8 mouse cellular contexts compared by ENCODE assay signal in the genomic region with DNA sequence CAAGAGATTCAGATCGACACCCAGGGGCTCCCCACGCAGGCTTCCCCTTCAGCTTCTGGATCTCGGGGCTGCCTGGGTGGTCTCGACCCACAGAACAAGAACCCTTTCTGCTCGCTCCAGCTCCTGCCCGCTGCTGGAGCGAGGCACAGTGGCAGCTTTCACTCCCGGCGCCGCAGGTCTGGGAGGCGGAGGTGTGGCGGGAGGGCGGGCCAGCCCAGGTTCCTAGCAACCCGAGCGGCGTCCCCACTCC. TPM values are rescaled to one million over a fixed set of nuclear protein-coding genes. Genes with fewer than 3 reads are reported as not detected.
DNase-seq lines count a peak whose midpoint lies in the region; ATAC-seq and TF ChIP-seq lines count a peak whose summit lies in the region.

No protein-coding gene starts in this region.

- peak overlapping the region; percentile 89 for H3K4me2 ChIP-seq in forebrain, embryonic 14.5 days (ENCODE audit: low read length)
- peak overlapping the region; percentile 99 for H3K4me2 ChIP-seq in liver, embryonic 12.5 days
- H3K4me2 ChIP-seq in neural tube, embryonic 15.5 days: peak overlapping the region; percentile 86

- no peaks in the 10 kb centered on the region for H3K9me3 ChIP-seq in forebrain, embryonic 14.5 days (replicated peaks; ENCODE audit: control insufficient read depth, low read length)
- H3K9me3 ChIP-seq in liver, embryonic 12.5 days (replicated peaks): no peaks in the 10 kb centered on the region
- H3K9me3 ChIP-seq in neural tube, embryonic 15.5 days (replicated peaks): no peaks in the 10 kb centered on the region

- 0 out of 2 replicates have a peak, but pooled peaks cover 9% of the 10 kb centered on the region for H3K27me3 ChIP-seq in forebrain, embryonic 14.5 days (replicated peaks; ENCODE audit: control insufficient read depth, insufficient read depth, low read length)
- H3K27me3 ChIP-seq in liver, embryonic 12.5 days (replicated peaks): peaks cover 57% of the 10 kb centered on the region
- no peaks in the 10 kb centered on the region for H3K27me3 ChIP-seq in neural tube, embryonic 15.5 days (replicated peaks)

- H3K4me1 ChIP-seq in bone marrow, adult 2 months (ENCODE audit: control insufficient read depth, insufficient read depth, low read length): peaks cover 6% of the 10 kb centered on the region
- peaks cover 34% of the 10 kb centered on the region for H3K4me1 ChIP-seq in forebrain, embryonic 14.5 days (ENCODE audit: control insufficient read depth, insufficient read depth, low read length)
- H3K4me1 ChIP-seq in liver, embryonic 12.5 days: peaks cover 34% of the 10 kb centered on the region
- peaks cover 55% of the 10 kb centered on the region for H3K4me1 ChIP-seq in neural tube, embryonic 15.5 days

- H3K36me3 ChIP-seq in forebrain, embryonic 14.5 days (ENCODE audit: control insufficient read depth, insufficient read depth, low read length): no peaks in the 10 kb centered on the region
- H3K36me3 ChIP-seq in liver, embryonic 12.5 days: no peaks in the 10 kb centered on the region
- H3K36me3 ChIP-seq in neural tube, embryonic 15.5 days: no peaks in the 10 kb centered on the region

- H3K27ac ChIP-seq in layer of hippocampus, adult 2 months: peak overlapping the region; percentile 97
- peak overlapping the region; percentile 98 for H3K27ac ChIP-seq in bone marrow, adult 2 months (ENCODE audit: control insufficient read depth, insufficient read depth, low read depth, low read length, poor library complexity)
- peak overlapping the region; percentile 88 for H3K27ac ChIP-seq in forebrain, embryonic 14.5 days (ENCODE audit: low read depth, low read length)
- H3K27ac ChIP-seq in liver, embryonic 12.5 days: peak overlapping the region; percentile 66; the same call in 1 of the 2 replicates
- peak overlapping the region; percentile 90 for H3K27ac ChIP-seq in neural tube, embryonic 15.5 days (replicated peaks)

- peak overlapping the region; percentile 73 for H3K4me3 ChIP-seq in layer of hippocampus, adult 2 months
- H3K4me3 ChIP-seq in bone marrow, adult 2 months (replicated peaks; ENCODE audit: control insufficient read depth, low read depth, low read length): peak overlapping the region; percentile 88
- H3K4me3 ChIP-seq in forebrain, embryonic 14.5 days (ENCODE audit: low read depth, low read length): peak overlapping the region; percentile 67
- peak overlapping the region; percentile 76 for H3K4me3 ChIP-seq in liver, embryonic 12.5 days
- peak overlapping the region; percentile 84 for H3K4me3 ChIP-seq in neural tube, embryonic 15.5 days (replicated peaks)

- no peak for TF ChIP-seq POLR2A in bone marrow, adult 2 months (IDR thresholded peaks at IDR 0.05; ENCODE audit: borderline replicate concordance, control insufficient read depth, low read depth, low read length)

- under 1% methylated on average over 16 of the region's 16 CpGs for WGBS in bone marrow, adult 2 months
- WGBS in forebrain, embryonic 14.5 days: under 1% methylated on average over 16 of the region's 16 CpGs
- under 1% methylated on average over 16 of the region's 16 CpGs for WGBS in liver, embryonic 12.5 days (ENCODE audit: insufficient replicate concordance)
- 0% methylated on average over 16 of the region's 16 CpGs for WGBS in neural tube, embryonic 15.5 days

- no peak for TF ChIP-seq CTCF in layer of hippocampus, adult 2 months (conservative IDR thresholded peaks at IDR 0.05)
- no peak for TF ChIP-seq CTCF in bone marrow, adult 2 months (IDR thresholded peaks at IDR 0.05; ENCODE audit: control insufficient read depth, insufficient read depth, low read length)

- H3K9ac ChIP-seq in forebrain, embryonic 14.5 days (ENCODE audit: low read length): peak overlapping the region; percentile 86
- peak overlapping the region; percentile 79 for H3K9ac ChIP-seq in liver, embryonic 12.5 days
- H3K9ac ChIP-seq in neural tube, embryonic 15.5 days (replicated peaks): peak overlapping the region; percentile 90

- DNase-seq in layer of hippocampus, adult 2 months (ENCODE audit: low spot score in 2 of 2): no peak
- no peak for DNase-seq in layer of hippocampus, adult 11-12 months (ENCODE audit: low spot score)
- DNase-seq in forebrain, embryonic 14.5 days (ENCODE audit: low spot score): peak; percentile 46
- no peak for DNase-seq in layer of hippocampus, adult 9-10 months (ENCODE audit: low spot score)
- no peak for DNase-seq in cerebellum, adult 11 months

- ATAC-seq in forebrain, embryonic 14.5 days: peak; percentile 57; the same call in 1 of the 2 replicates
- ATAC-seq in liver, embryonic 12.5 days: peak; percentile 50
- ATAC-seq in neural tube, embryonic 15.5 days (ENCODE audit: low FRiP score): peak; percentile 69; the same call in 1 of the 2 replicates

RNA-seq across cellular contexts. Expression of gene Nin, which starts 2.5 kb away (rescaled TPM):
- 10 to 100 TPM; 61.9 to 79.5 TPM for total RNA-seq in layer of hippocampus, adult 2 months (2021)
- 19.3 and 28.5 TPM in 2 replicates for polyA plus RNA-seq in bone marrow, adult 2 months (2011; ENCODE audit: insufficient read depth, insufficient read length, low replicate concordance, missing spikeins)
- 14.8 and 26.9 TPM in 2 replicates for polyA plus RNA-seq in forebrain, embryonic 14.5 days (2014; fragmentation: Nextera tagmentation; extraction: Ambion mirVana)
- 4.0 and 4.4 TPM in 2 replicates for polyA plus RNA-seq in liver, embryonic 12.5 days (2016; fragmentation: Nextera tagmentation; extraction: Ambion mirVana)
- polyA plus RNA-seq in neural tube, embryonic 15.5 days (2015; fragmentation: Nextera tagmentation; extraction: Ambion mirVana): 9.1 and 10.6 TPM in 2 replicates

RNA-seq across cellular contexts. Expression of gene Abhd12b, which starts 42.9 kb away (rescaled TPM):
- total RNA-seq in layer of hippocampus, adult 2 months (2021): not detected
- polyA plus RNA-seq in bone marrow, adult 2 months (2011; ENCODE audit: insufficient read depth, insufficient read length, low replicate concordance, missing spikeins): 1.6 TPM in 1 of 2 replicates, not detected in the other
- polyA plus RNA-seq in forebrain, embryonic 14.5 days (2014; fragmentation: Nextera tagmentation; extraction: Ambion mirVana): not detected in 2 replicates
- polyA plus RNA-seq in liver, embryonic 12.5 days (2016; fragmentation: Nextera tagmentation; extraction: Ambion mirVana): not detected in 2 replicates
- polyA plus RNA-seq in neural tube, embryonic 15.5 days (2015; fragmentation: Nextera tagmentation; extraction: Ambion mirVana): 0.20 and 0.22 TPM in 2 replicates
